Mouse (Mus musculus) neural tube, embryonic 11.5 days (tissue): ENCODE data around the gene Prkd3. TPM values are rescaled to one million over a fixed set of nuclear protein-coding genes. Genes with fewer than 3 reads are reported as not detected.

ENCODE experiments used
- ATAC-seq: fragments of 200-750 bp; cut with Nextera tagmentation; 2 replicates; pipeline ENCODE4 v1.8.0; 2017; ENCODE audit warnings: moderate number of reproducible peaks, mild to moderate bottlenecking, moderate TSS enrichment, moderate library complexity; ENCODE audit not compliant: insufficient read depth, low FRiP score, low TSS enrichment
- DNase-seq: peaks from one replicate; pipeline ENCODE4 v3.0.0-alpha.2; 2015; ENCODE audit warnings: low spot score
- H3K27ac ChIP-seq: fragments of 300-500 bp; sonication (generic); 2 replicates; pipeline ENCODE4 v1.5.1; 2014; ENCODE audit warnings: low read depth, mild to moderate bottlenecking, low read length
- H3K27me3 ChIP-seq: fragments of 300-500 bp; sonication (generic); 2 replicates; pipeline ENCODE4 v1.6.1; 2014; ENCODE audit warnings: mild to moderate bottlenecking, low read length, mixed read lengths; ENCODE audit not compliant: control insufficient read depth, insufficient read depth
- H3K36me3 ChIP-seq: fragments of 300-500 bp; sonication (generic); 2 replicates; pipeline ENCODE4 v1.6.1; 2014; ENCODE audit warnings: mild to moderate bottlenecking, low read length, moderate library complexity, mixed read lengths; ENCODE audit not compliant: control insufficient read depth, insufficient read depth
- H3K4me1 ChIP-seq: fragments of 300-500 bp; sonication (generic); 2 replicates; pipeline ENCODE4 v1.6.1; 2014; ENCODE audit warnings: low read length, mixed read lengths; ENCODE audit not compliant: control insufficient read depth, insufficient read depth
- H3K4me2 ChIP-seq: fragments of 300-500 bp; sonication (generic); 2 replicates; pipeline ENCODE4 v1.6.1; 2014; ENCODE audit warnings: low read depth, mild to moderate bottlenecking, moderate library complexity
- H3K4me3 ChIP-seq: fragments of 300-500 bp; sonication (generic); 2 replicates; pipeline ENCODE4 v1.5.1; 2014; ENCODE audit warnings: low read depth, low read length
- H3K9ac ChIP-seq: fragments of 300-500 bp; sonication (generic); 2 replicates; pipeline ENCODE4 v1.6.1; 2014; ENCODE audit warnings: mild to moderate bottlenecking, low read length
- H3K9me3 ChIP-seq: fragments of 300-500 bp; sonication (generic); 2 replicates; pipeline ENCODE4 v1.6.1; 2016; ENCODE audit warnings: low read length; ENCODE audit not compliant: control insufficient read depth
- WGBS: fragments of 180-500 bp; shearing (Covaris S2); extraction: QIAGEN DNeasy Blood & Tissue Kit; methylation state at CpG from one replicate; pipeline ENCODE4 v1.1.7; 2014; 5-methylcytosine and 5-hydroxymethylcytosine counted together
- polyA plus RNA-seq: library from polyadenylated mRNA; unstranded; fragments of >200 nt; fragmentation: Nextera tagmentation; extraction: Ambion mirVana; gene quantifications from 2 replicates; pipeline ENCODE4 v1.2.1, GENCODE M21; 2014

Prkd3 gene
- polyA plus RNA-seq, 1 experiment from 2014 or later, result 45.7 TPM

- Histone ChIP-seq H3K27me3 (no peaks in the 10 kb centered on the region), H3K4me3 (no peak overlapping the region), H3K36me3 (no peaks in the 10 kb centered on the region), H3K27ac (no peak overlapping the region), H3K9ac (no peak overlapping the region), H3K4me1 (no peaks in the 10 kb centered on the region), H3K9me3 (no peaks in the 10 kb centered on the region), H3K4me2 (no peak overlapping the region)
- DNase-seq, result no peak
- no peak for ATAC-seq
- WGBS, result 91% methylated on average over 11 of the region's 11 CpGs
Observed at GRCm38 (mm10) chr17:78966092-78966883, 54.3 kb downstream of the Prkd3 start.

GRCm38 (mm10) chr17:78964387-78964786 lies 56.2 kb downstream of the Prkd3 start:
- no peak overlapping the region for H3K27ac ChIP-seq
- no peak overlapping the region for H3K4me2 ChIP-seq
- H3K9ac ChIP-seq, result no peak overlapping the region
- no peaks in the 10 kb centered on the region for H3K27me3 ChIP-seq
- ATAC-seq, result no peak
- no peaks in the 10 kb centered on the region for H3K4me1 ChIP-seq
- 0 out of 2 replicates have a peak, but pooled peaks cover 2% of the 10 kb centered on the region for H3K36me3 ChIP-seq
- no peak overlapping the region for H3K4me3 ChIP-seq
- no peak for DNase-seq
- WGBS, result 90% methylated on average over 1 of the region's 1 CpGs
- H3K9me3 ChIP-seq, result no peaks in the 10 kb centered on the region

- H3K36me3 ChIP-seq, result peaks cover 4% of the 10 kb centered on the region; the same call in 1 of the 2 replicates
- no peak overlapping the region for H3K27ac ChIP-seq
- no peak for DNase-seq
- H3K4me3 ChIP-seq, result no peak overlapping the region
- WGBS, result 84% methylated on average over 6 of the region's 6 CpGs
- no peaks in the 10 kb centered on the region for H3K9me3 ChIP-seq
- no peak for ATAC-seq
- H3K4me1 ChIP-seq, result no peaks in the 10 kb centered on the region
- no peaks in the 10 kb centered on the region for H3K27me3 ChIP-seq
- no peak overlapping the region for H3K9ac ChIP-seq
- no peak overlapping the region for H3K4me2 ChIP-seq
Observed at GRCm38 (mm10) chr17:78959473-78959872, 61.1 kb downstream of the Prkd3 start.

- Histone ChIP-seq H3K9ac (no peak overlapping the region), H3K9me3 (no peaks in the 10 kb centered on the region), H3K4me1 (no peaks in the 10 kb centered on the region), H3K4me3 (no peak overlapping the region), H3K27me3 (no peaks in the 10 kb centered on the region), H3K27ac (no peak overlapping the region), H3K4me2 (no peak overlapping the region), H3K36me3 (peaks cover 8% of the 10 kb centered on the region)
- ATAC-seq (no peak), DNase-seq (no peak)
- 91% methylated on average over 8 of the region's 8 CpGs for whole genome bisulfite sequencing
Observed at GRCm38 (mm10) chr17:78953240-78953639, 67.4 kb downstream of the Prkd3 start.

GRCm38 (mm10) chr17:78952070-78952469 lies 68.5 kb downstream of the Prkd3 start:
- Histone ChIP-seq H3K36me3 (peaks cover 8% of the 10 kb centered on the region), H3K4me1 (no peaks in the 10 kb centered on the region), H3K9me3 (no peaks in the 10 kb centered on the region), H3K9ac (no peak overlapping the region), H3K27me3 (no peaks in the 10 kb centered on the region), H3K4me3 (no peak overlapping the region), H3K4me2 (no peak overlapping the region), H3K27ac (no peak overlapping the region)
- WGBS, result 92% methylated on average over 5 of the region's 5 CpGs
- DNase-seq, result no peak
- no peak for ATAC-seq

- Histone ChIP-seq H3K36me3 (peaks cover 8% of the 10 kb centered on the region), H3K4me1 (no peaks in the 10 kb centered on the region), H3K9me3 (no peaks in the 10 kb centered on the region), H3K4me2 (no peak overlapping the region), H3K27ac (no peak overlapping the region), H3K27me3 (no peaks in the 10 kb centered on the region), H3K4me3 (no peak overlapping the region), H3K9ac (no peak overlapping the region)
- ATAC-seq (no peak), DNase-seq (no peak)
- WGBS, result 96% methylated on average over 5 of the region's 5 CpGs
Observed at GRCm38 (mm10) chr17:78951225-78951624, 69.4 kb downstream of the Prkd3 start.

- WGBS, result 58% methylated on average over 11 of the region's 11 CpGs
- Histone ChIP-seq H3K9me3 (no peaks in the 10 kb centered on the region), H3K27me3 (no peaks in the 10 kb centered on the region), H3K4me2 (no peak overlapping the region), H3K4me1 (no peaks in the 10 kb centered on the region; the same call in 1 of the 2 replicates), H3K36me3 (no peaks in the 10 kb centered on the region; the same call in 1 of the 2 replicates), H3K9ac (no peak overlapping the region), H3K27ac (no peak overlapping the region), H3K4me3 (no peak overlapping the region)
- no peak for DNase-seq
- no peak for ATAC-seq
Observed at GRCm38 (mm10) chr17:78942579-78942978, 78.0 kb downstream of the Prkd3 start.

- no peaks in the 10 kb centered on the region for H3K27me3 ChIP-seq
- peaks cover 4% of the 10 kb centered on the region; the same call in 1 of the 2 replicates for H3K4me1 ChIP-seq
- no peak overlapping the region for H3K27ac ChIP-seq
- 94% methylated on average over 4 of the region's 4 CpGs for WGBS
- no peak overlapping the region for H3K4me3 ChIP-seq
- no peak overlapping the region for H3K9ac ChIP-seq
- H3K4me2 ChIP-seq, result no peak overlapping the region
- DNase-seq (no peak), ATAC-seq (no peak)
- no peaks in the 10 kb centered on the region; the same call in 1 of the 2 replicates for H3K36me3 ChIP-seq
- H3K9me3 ChIP-seq, result no peaks in the 10 kb centered on the region
Observed at GRCm38 (mm10) chr17:78938927-78939326, 81.7 kb downstream of the Prkd3 start.
